Mouse (Mus musculus) embryonic fibroblast, embryonic 13.5 days (primary cell): ENCODE measurements at regions not wholly inside any gene's neighbourhood (a gene's known extent, or its start where the extent isn't known, plus 50 kb on each side); places are given as distances from the start of the nearest gene placed in this dataset.

ENCODE experiments used
- CTCF ChIP-seq: IDR thresholded peaks from 2 replicates; pipeline ENCODE4 v1.5.1; 2011; ENCODE audit warnings: mild to moderate bottlenecking, control low read depth, low read length, moderate library complexity, borderline replicate concordance; ENCODE audit not compliant: insufficient read depth
- POLR2A ChIP-seq: IDR thresholded peaks from 2 replicates; pipeline ENCODE4 v1.6.1; 2011; ENCODE audit warnings: low read depth, mild to moderate bottlenecking, control low read depth, low read length, moderate library complexity

DNA sequence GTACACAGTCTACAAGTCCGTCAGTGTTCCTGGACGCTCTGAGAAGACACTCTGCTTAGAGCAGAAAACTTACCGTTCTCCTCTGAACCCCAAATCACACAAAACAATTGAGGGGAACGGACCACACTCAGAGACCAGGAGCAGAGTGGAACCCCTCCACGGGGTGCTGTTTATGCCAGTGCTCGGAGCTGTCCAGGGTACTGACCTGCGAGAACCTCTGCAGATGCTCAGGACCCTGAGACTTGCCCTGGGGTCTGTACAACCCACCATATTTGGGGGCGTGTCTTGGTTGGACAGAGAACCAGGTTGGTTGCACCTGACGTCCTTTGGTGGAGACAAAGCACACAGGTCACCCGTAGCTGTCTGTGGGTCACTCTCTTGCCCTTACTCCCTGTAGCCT, 177.3 kb upstream of the Mvb12b start:
- no peak for TF ChIP-seq CTCF
- TF ChIP-seq POLR2A = no peak
